Mouse (Mus musculus): Measurements from ENCODE around the gene Atp6v1b1. TPM values are rescaled to one million over a fixed set of nuclear protein-coding genes. Genes with fewer than 3 reads are reported as not detected.
A peak's percentile ranks its signal among the peaks of the same experiment; 100 is the strongest.

Gene Atp6v1b1
- polyA plus RNA-seq (2014; fragmentation: Nextera tagmentation; extraction: Ambion mirVana), result 0.15 TPM in 1 of 2 replicates, not detected in the other

- H3K27me3 ChIP-seq (ENCODE audit: control insufficient read depth, insufficient read depth, low read length), result no peaks in the 10 kb centered on the region
- WGBS, result 61% methylated on average over 4 of the region's 5 CpGs
- H3K9me3 ChIP-seq (ENCODE audit: control insufficient read depth, low read length), result no peaks in the 10 kb centered on the region
- H3K9ac ChIP-seq (ENCODE audit: low read depth, low read length), result no peak within 1 kb of the TSS
- no peaks in the 10 kb centered on the region for H3K36me3 ChIP-seq (ENCODE audit: control insufficient read depth, insufficient read depth, low read length)
- DNase-seq (ENCODE audit: low spot score) (no peak), ATAC-seq (ENCODE audit: low FRiP score) (no peak)
- H3K27ac ChIP-seq (ENCODE audit: low read depth, low read length), result no peak within 1 kb of the TSS
- no peak within 1 kb of the TSS for H3K4me3 ChIP-seq (ENCODE audit: low read depth, low read length)
- no peak within 1 kb of the TSS for H3K4me2 ChIP-seq (replicated peaks; ENCODE audit: low read depth, low read length)
- no peaks in the 10 kb centered on the region for H3K4me1 ChIP-seq (replicated peaks; ENCODE audit: control insufficient read depth, insufficient read depth, low read length)
These were observed at the start of gene Atp6v1b1 for GRCm38 (mm10) chr6:83742761-83743160. Atp6v1b1 (plus strand) TSS chr6:83742990.

GRCm38 (mm10) chr6:83693835-83694234 lies 49.0 kb upstream of the Atp6v1b1 start:
- Histone ChIP-seq H3K9me3 (ENCODE audit: control insufficient read depth, low read length) (no peaks in the 10 kb centered on the region), H3K27ac (ENCODE audit: low read depth, low read length) (no peak overlapping the region), H3K9ac (ENCODE audit: low read depth, low read length) (no peak overlapping the region), H3K27me3 (ENCODE audit: control insufficient read depth, insufficient read depth, low read length) (peaks cover 84% of the 10 kb centered on the region), H3K36me3 (ENCODE audit: control insufficient read depth, insufficient read depth, low read length) (no peaks in the 10 kb centered on the region), H3K4me3 (ENCODE audit: low read depth, low read length) (no peak overlapping the region), H3K4me2 (replicated peaks; ENCODE audit: low read depth, low read length) (no peak overlapping the region), H3K4me1 (replicated peaks; ENCODE audit: control insufficient read depth, insufficient read depth, low read length) (no peaks in the 10 kb centered on the region)
- ATAC-seq (ENCODE audit: low FRiP score), result no peak
- peak; percentile 85 for DNase-seq (ENCODE audit: low spot score)
- WGBS, result 0% methylated on average over 9 of the region's 9 CpGs

- Histone ChIP-seq H3K9ac (ENCODE audit: low read depth, low read length) (no peak overlapping the region), H3K4me3 (ENCODE audit: low read depth, low read length) (no peak overlapping the region), H3K9me3 (ENCODE audit: control insufficient read depth, low read length) (no peaks in the 10 kb centered on the region), H3K27me3 (ENCODE audit: control insufficient read depth, insufficient read depth, low read length) (peaks cover 93% of the 10 kb centered on the region), H3K27ac (ENCODE audit: low read depth, low read length) (no peak overlapping the region), H3K4me2 (replicated peaks; ENCODE audit: low read depth, low read length) (no peak overlapping the region), H3K36me3 (ENCODE audit: control insufficient read depth, insufficient read depth, low read length) (no peaks in the 10 kb centered on the region), H3K4me1 (replicated peaks; ENCODE audit: control insufficient read depth, insufficient read depth, low read length) (no peaks in the 10 kb centered on the region)
- ATAC-seq (ENCODE audit: low FRiP score), result no peak
- peak; percentile 17 for DNase-seq (ENCODE audit: low spot score)
- 9% methylated on average over 3 of the region's 3 CpGs for WGBS
These were observed 47.1 kb upstream of the Atp6v1b1 start for GRCm38 (mm10) chr6:83695731-83696130.

- no peak for ATAC-seq (ENCODE audit: low FRiP score)
- Histone ChIP-seq H3K9me3 (ENCODE audit: control insufficient read depth, low read length) (no peaks in the 10 kb centered on the region), H3K4me3 (ENCODE audit: low read depth, low read length) (no peak overlapping the region), H3K9ac (ENCODE audit: low read depth, low read length) (no peak overlapping the region), H3K27me3 (ENCODE audit: control insufficient read depth, insufficient read depth, low read length) (peaks cover 92% of the 10 kb centered on the region), H3K27ac (ENCODE audit: low read depth, low read length) (no peak overlapping the region), H3K4me2 (replicated peaks; ENCODE audit: low read depth, low read length) (no peak overlapping the region), H3K36me3 (ENCODE audit: control insufficient read depth, insufficient read depth, low read length) (no peaks in the 10 kb centered on the region), H3K4me1 (replicated peaks; ENCODE audit: control insufficient read depth, insufficient read depth, low read length) (no peaks in the 10 kb centered on the region)
- WGBS, result 1% methylated on average over 7 of the region's 7 CpGs
- DNase-seq (ENCODE audit: low spot score), result peak; percentile 2
These were observed 46.1 kb upstream of the Atp6v1b1 start for GRCm38 (mm10) chr6:83696684-83697083.

GRCm38 (mm10) chr6:83697932-83698331 lies 44.9 kb upstream of the Atp6v1b1 start:
- Histone ChIP-seq H3K4me1 (replicated peaks; ENCODE audit: control insufficient read depth, insufficient read depth, low read length) (0 out of 2 replicates have a peak, but pooled peaks cover 2% of the 10 kb centered on the region), H3K9ac (ENCODE audit: low read depth, low read length) (no peak overlapping the region), H3K4me2 (replicated peaks; ENCODE audit: low read depth, low read length) (no peak overlapping the region), H3K36me3 (ENCODE audit: control insufficient read depth, insufficient read depth, low read length) (no peaks in the 10 kb centered on the region), H3K9me3 (ENCODE audit: control insufficient read depth, low read length) (no peaks in the 10 kb centered on the region), H3K4me3 (ENCODE audit: low read depth, low read length) (no peak overlapping the region), H3K27me3 (ENCODE audit: control insufficient read depth, insufficient read depth, low read length) (peaks cover 93% of the 10 kb centered on the region), H3K27ac (ENCODE audit: low read depth, low read length) (no peak overlapping the region)
- ATAC-seq (ENCODE audit: low FRiP score) (no peak), DNase-seq (ENCODE audit: low spot score) (peak; percentile 10)
- 1% methylated on average over 8 of the region's 8 CpGs for WGBS

GRCm38 (mm10) chr6:83699971-83700370 lies 42.8 kb upstream of the Atp6v1b1 start:
- Histone ChIP-seq H3K4me1 (replicated peaks; ENCODE audit: control insufficient read depth, insufficient read depth, low read length) (0 out of 2 replicates have a peak, but pooled peaks cover 2% of the 10 kb centered on the region), H3K4me2 (replicated peaks; ENCODE audit: low read depth, low read length) (no peak overlapping the region), H3K9ac (ENCODE audit: low read depth, low read length) (no peak overlapping the region), H3K4me3 (ENCODE audit: low read depth, low read length) (no peak overlapping the region), H3K36me3 (ENCODE audit: control insufficient read depth, insufficient read depth, low read length) (no peaks in the 10 kb centered on the region), H3K27me3 (ENCODE audit: control insufficient read depth, insufficient read depth, low read length) (peaks cover 92% of the 10 kb centered on the region), H3K27ac (ENCODE audit: low read depth, low read length) (no peak overlapping the region), H3K9me3 (ENCODE audit: control insufficient read depth, low read length) (no peaks in the 10 kb centered on the region)
- peak; percentile 39 for DNase-seq (ENCODE audit: low spot score)
- 5% methylated on average over 5 of the region's 5 CpGs for WGBS
- ATAC-seq (ENCODE audit: low FRiP score), result no peak

GRCm38 (mm10) chr6:83701001-83701400 lies 41.8 kb upstream of the Atp6v1b1 start:
- H3K4me3 ChIP-seq (ENCODE audit: low read depth, low read length), result no peak overlapping the region
- no peaks in the 10 kb centered on the region for H3K36me3 ChIP-seq (ENCODE audit: control insufficient read depth, insufficient read depth, low read length)
- WGBS, result under 1% methylated on average over 11 of the region's 11 CpGs
- no peak overlapping the region for H3K4me2 ChIP-seq (replicated peaks; ENCODE audit: low read depth, low read length)
- no peak overlapping the region for H3K27ac ChIP-seq (ENCODE audit: low read depth, low read length)
- no peaks in the 10 kb centered on the region for H3K9me3 ChIP-seq (ENCODE audit: control insufficient read depth, low read length)
- ATAC-seq (ENCODE audit: low FRiP score) (no peak), DNase-seq (ENCODE audit: low spot score) (peak; percentile 53)
- H3K4me1 ChIP-seq (replicated peaks; ENCODE audit: control insufficient read depth, insufficient read depth, low read length), result 0 out of 2 replicates have a peak, but pooled peaks cover 2% of the 10 kb centered on the region
- peaks cover 92% of the 10 kb centered on the region for H3K27me3 ChIP-seq (ENCODE audit: control insufficient read depth, insufficient read depth, low read length)
- no peak overlapping the region for H3K9ac ChIP-seq (ENCODE audit: low read depth, low read length)

- no peak overlapping the region for H3K27ac ChIP-seq (ENCODE audit: low read depth, low read length)
- H3K9me3 ChIP-seq (ENCODE audit: control insufficient read depth, low read length), result no peaks in the 10 kb centered on the region
- WGBS, result under 1% methylated on average over 53 of the region's 53 CpGs
- H3K27me3 ChIP-seq (ENCODE audit: control insufficient read depth, insufficient read depth, low read length), result peaks cover 92% of the 10 kb centered on the region
- 0 out of 2 replicates have a peak, but pooled peaks cover 2% of the 10 kb centered on the region for H3K4me1 ChIP-seq (replicated peaks; ENCODE audit: control insufficient read depth, insufficient read depth, low read length)
- no peak overlapping the region for H3K9ac ChIP-seq (ENCODE audit: low read depth, low read length)
- H3K4me3 ChIP-seq (ENCODE audit: low read depth, low read length), result no peak overlapping the region
- ATAC-seq (ENCODE audit: low FRiP score), result no peak
- no peak overlapping the region for H3K4me2 ChIP-seq (replicated peaks; ENCODE audit: low read depth, low read length)
- H3K36me3 ChIP-seq (ENCODE audit: control insufficient read depth, insufficient read depth, low read length), result no peaks in the 10 kb centered on the region
- DNase-seq (ENCODE audit: low spot score), result peak; percentile 70
These were observed 40.4 kb upstream of the Atp6v1b1 start for GRCm38 (mm10) chr6:83702146-83702999.

Measured in hindbrain, embryonic 11.5 days (tissue).